Mouse (Mus musculus) layer of hippocampus, adult 2 months (tissue): ENCODE data around the gene Sox8. TPM values are rescaled to one million over a fixed set of nuclear protein-coding genes. Genes with fewer than 3 reads are reported as not detected.

ENCODE experiments used
- DNase-seq, 2 experiments: peaks; one replicate each; pipeline ENCODE4 v3.0.0; 2022; ENCODE audit warnings: low spot score in 2 of 2
- H3K27ac ChIP-seq: fragments of 200-600 bp; 2 replicates; pipeline ENCODE4 v1.8.1; 2022
- H3K4me3 ChIP-seq: fragments of 200-600 bp; 2 replicates; pipeline ENCODE4 v1.8.1; 2022; ENCODE audit warnings: mild to moderate bottlenecking
- CTCF ChIP-seq: fragments of 200-600 bp; conservative IDR thresholded peaks from 2 replicates; pipeline ENCODE4 v1.8.1; 2022; ENCODE audit warnings: antibody characterized with exemption, mild to moderate bottlenecking, moderate library complexity
- long read RNA-seq, 2 experiments: library from polyadenylated mRNA; stranded (forward); transcript quantifications; one replicate each; pipeline ENCODE4 v2.0.0; 2021; ENCODE audit warnings: borderline mapping rate in 2 of 2
- total RNA-seq, 2 experiments: library from RNA; stranded (reverse); gene quantifications; 2 replicates each; pipeline ENCODE4 v1.2.3; 2021

Gene Sox8
- total RNA-seq = 10 to 100 TPM; 47.7 to 55.7 TPM
- long read RNA-seq, experiment 1, transcript Sox8-201 (3 exons, 3,000 nt) = major isoform, 36 of 50 reads
- long read RNA-seq, experiment 1, partial matches to known transcripts = 1 of 50 reads
- long read RNA-seq, experiment 1, other reads (novel, unspliced or antisense) = 11 of 50 reads
- long read RNA-seq, experiment 2, transcript Sox8-201 (3 exons, 3,000 nt) = major isoform, 49 of 66 reads
- long read RNA-seq, experiment 2, partial matches to known transcripts = 1 of 66 reads
- long read RNA-seq, experiment 2, other reads (novel, unspliced or antisense) = 15 of 66 reads

GRCm38 (mm10) chr17:25570648-25571452 lies at the start of gene Sox8:
TSS of gene Sox8 (minus strand) at chr17:25570686.
- peak; percentile 72 for TF ChIP-seq CTCF
- DNase-seq = peak; percentile 93 to 96
- Histone ChIP-seq H3K27ac (peak within 1 kb of the TSS; percentile 97), H3K4me3 (peak within 1 kb of the TSS; percentile 73)

DNA sequence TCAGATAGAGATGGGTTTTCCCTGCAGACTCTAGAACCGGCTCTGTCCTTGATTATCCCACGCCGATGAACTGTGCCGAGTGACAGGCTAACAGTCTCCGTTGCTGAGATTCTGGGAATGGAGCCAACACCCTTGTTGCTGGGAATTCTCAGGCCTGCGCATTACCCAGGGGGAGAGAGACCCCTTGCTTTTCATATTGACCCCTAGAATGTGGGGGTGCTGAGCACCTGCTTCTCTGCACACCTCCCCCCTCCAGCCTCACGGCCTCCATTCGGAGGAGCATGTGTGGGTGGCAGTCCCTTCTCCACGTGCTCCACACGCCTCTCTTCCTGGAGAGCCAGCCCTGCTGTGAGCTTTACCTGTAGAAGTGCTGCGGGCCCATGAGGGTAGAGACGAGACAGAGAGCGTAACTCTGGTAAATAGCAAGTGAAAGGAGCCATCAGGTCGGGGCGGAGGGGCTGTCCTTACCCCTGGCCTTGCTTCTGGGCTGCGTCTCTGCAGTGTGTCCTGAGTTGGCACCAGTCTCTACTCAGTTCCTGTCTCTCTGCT lies 48.1 kb upstream of the Sox8 start:
- Histone ChIP-seq H3K4me3 (peak overlapping the region; percentile 17; the same call in 1 of the 2 replicates), H3K27ac (peak overlapping the region; percentile 87)
- TF ChIP-seq CTCF = no peak
- DNase-seq = peak; percentile 52 to 67

DNA sequence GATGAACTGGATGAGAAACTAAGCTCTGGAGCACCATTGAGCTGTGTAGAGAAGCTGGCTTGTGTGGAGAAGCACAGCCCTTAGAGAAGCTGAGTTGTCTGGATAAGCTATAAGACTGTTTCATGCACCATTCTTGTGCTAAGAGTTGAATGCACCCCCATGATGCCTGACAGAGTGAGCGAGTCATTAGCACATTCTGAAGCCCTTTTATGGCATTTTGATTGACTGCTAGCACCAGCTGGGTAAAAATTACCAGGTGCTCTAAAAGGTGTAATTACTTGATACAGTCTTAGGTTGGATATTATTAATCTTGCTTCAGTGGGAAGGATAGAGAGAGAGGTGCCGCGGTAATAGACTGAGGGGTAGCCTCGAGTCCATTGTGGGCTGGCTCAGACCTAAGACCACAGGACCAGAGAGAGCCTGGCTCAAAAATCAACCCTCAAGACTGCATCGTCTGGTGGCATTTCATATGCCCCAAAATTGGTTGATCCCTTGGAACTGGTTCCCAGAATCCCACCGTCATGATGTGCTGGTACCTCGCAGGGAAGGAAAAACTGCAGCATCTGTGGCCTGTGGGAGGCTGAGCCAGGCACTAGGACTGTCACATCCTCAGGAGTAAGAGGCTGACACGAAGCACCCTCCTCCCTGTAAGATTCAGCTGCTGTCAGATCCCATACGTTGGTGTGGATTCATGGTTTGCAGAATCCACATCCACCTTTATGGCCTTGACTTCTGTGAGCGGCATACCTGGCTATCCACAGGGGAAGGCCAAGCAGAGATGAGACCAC lies 44.4 kb upstream of the Sox8 start:
- Histone ChIP-seq H3K27ac (peak overlapping the region; percentile 32; the same call in 1 of the 2 replicates), H3K4me3 (no peak overlapping the region)
- no peak for TF ChIP-seq CTCF
- no peak for DNase-seq

- Histone ChIP-seq H3K27ac (no peak overlapping the region), H3K4me3 (no peak overlapping the region)
- no peak for TF ChIP-seq CTCF
- DNase-seq = no peak
Measured at GRCm38 (mm10) chr17:25613323-25613722, 42.8 kb upstream of the Sox8 start.

DNA sequence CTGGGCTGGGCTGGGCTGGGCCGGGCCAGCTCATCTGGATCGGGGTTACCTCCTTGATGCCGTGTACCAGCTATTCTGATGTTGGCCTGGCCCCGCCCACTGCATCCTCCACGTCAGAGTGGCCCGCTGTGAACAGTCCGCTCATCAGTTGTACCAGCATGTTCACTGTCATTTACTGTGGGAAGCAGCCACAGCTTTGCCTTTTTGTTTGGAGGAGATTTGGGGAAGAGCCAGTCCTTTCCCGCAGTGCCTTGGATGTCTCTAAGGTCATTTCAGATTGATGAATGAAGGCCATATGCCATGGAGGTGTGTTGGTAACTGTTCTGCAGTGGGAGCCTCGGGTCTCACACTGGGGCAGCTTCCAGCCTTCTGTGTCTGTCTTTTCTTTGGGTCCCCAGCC lies 42.1 kb upstream of the Sox8 start:
- H3K4me3 ChIP-seq = no peak overlapping the region
- H3K27ac ChIP-seq = no peak overlapping the region
- DNase-seq = no peak
- TF ChIP-seq CTCF = no peak

GRCm38 (mm10) chr17:25610151-25610550 lies 39.7 kb upstream of the Sox8 start:
- no peak for TF ChIP-seq CTCF
- H3K4me3 ChIP-seq = no peak overlapping the region
- H3K27ac ChIP-seq = peak overlapping the region; percentile 73; the same call in 1 of the 2 replicates
- DNase-seq = no peak

DNA sequence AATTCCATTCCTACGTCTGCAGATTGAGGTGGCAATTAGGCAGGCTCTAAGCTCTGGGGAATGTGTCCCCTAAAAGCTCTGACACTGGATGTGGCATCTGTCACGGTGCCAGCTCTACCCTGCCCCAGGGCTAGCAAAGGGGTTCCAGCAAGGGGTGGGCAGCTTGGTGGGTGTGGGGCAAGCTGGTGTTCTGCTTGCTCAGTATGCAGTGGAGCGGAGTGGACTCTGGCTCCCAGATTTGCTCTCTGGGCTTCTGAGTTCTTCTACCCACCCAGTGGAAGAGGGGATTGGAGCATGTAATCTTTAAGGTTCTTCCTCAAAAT lies 39.0 kb upstream of the Sox8 start:
- peak overlapping the region; percentile 73; the same call in 1 of the 2 replicates for H3K27ac ChIP-seq
- no peak for TF ChIP-seq CTCF
- H3K4me3 ChIP-seq = no peak overlapping the region
- DNase-seq = no peak

GRCm38 (mm10) chr17:25608821-25609505 lies 38.5 kb upstream of the Sox8 start:
- Histone ChIP-seq H3K27ac (peak overlapping the region; percentile 73), H3K4me3 (no peak overlapping the region)
- no peak for DNase-seq

GRCm38 (mm10) chr17:25608137-25608785 lies 37.8 kb upstream of the Sox8 start:
- TF ChIP-seq CTCF = no peak
- no peak for DNase-seq
- H3K4me3 ChIP-seq = no peak overlapping the region
- peak overlapping the region; percentile 73 for H3K27ac ChIP-seq

More at GRCm38 (mm10) chr17:25608821-25609505, 38.5 kb upstream of the Sox8 start:
- peak; percentile 8; the same call in 1 of the 2 replicates for TF ChIP-seq CTCF

DNA sequence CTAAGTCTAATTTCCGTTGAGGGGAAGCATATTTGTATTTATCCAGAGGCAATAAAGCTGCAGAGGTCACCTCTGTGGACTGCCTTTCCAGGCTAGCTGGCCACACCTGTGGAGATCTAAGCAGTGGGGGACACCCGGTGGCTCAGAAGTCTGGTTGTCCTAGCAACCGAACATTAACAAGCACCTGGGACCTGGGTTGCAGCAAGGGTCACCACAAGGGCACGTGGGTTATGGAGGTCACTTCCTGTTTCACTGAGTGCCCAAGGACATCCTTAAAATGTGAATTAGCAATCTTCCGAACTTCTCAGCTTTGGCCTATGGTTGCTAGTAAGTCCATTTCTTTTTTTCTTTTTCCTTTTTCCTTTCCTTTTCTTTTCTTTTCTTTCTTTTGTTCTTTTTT lies 33.7 kb upstream of the Sox8 start:
- TF ChIP-seq CTCF = no peak
- Histone ChIP-seq H3K4me3 (no peak overlapping the region), H3K27ac (no peak overlapping the region)
- DNase-seq = no peak

GRCm38 (mm10) chr17:25602366-25602765 lies 31.9 kb upstream of the Sox8 start:
- H3K27ac ChIP-seq = no peak overlapping the region
- no peak for DNase-seq
- peak; percentile 30 for TF ChIP-seq CTCF
- H3K4me3 ChIP-seq = no peak overlapping the region

GRCm38 (mm10) chr17:25597537-25597936 lies 27.1 kb upstream of the Sox8 start:
- no peak for DNase-seq
- Histone ChIP-seq H3K4me3 (no peak overlapping the region), H3K27ac (no peak overlapping the region)
- no peak for TF ChIP-seq CTCF
